Mouse (Mus musculus) embryonic facial prominence, embryonic 11.5 days (tissue): ENCODE measurements around the gene Cela1. TPM values are rescaled to one million over a fixed set of nuclear protein-coding genes. Genes with fewer than 3 reads are reported as not detected.

Experiments
- ATAC-seq: fragments of 200-750 bp; cut with Nextera tagmentation; replicated peaks from 2 replicates; pipeline ENCODE4 v1.8.0; 2017; ENCODE audit warnings: low read depth; ENCODE audit not compliant: insufficient number of reproducible peaks, low FRiP score, low TSS enrichment
- DNase-seq: peaks from one replicate; pipeline ENCODE4 v3.0.0-alpha.2; 2015; ENCODE audit warnings: low spot score
- H3K27ac ChIP-seq: fragments of 300-500 bp; sonication (generic); replicated peaks from 2 replicates; pipeline ENCODE4 v1.5.1; 2014; ENCODE audit warnings: mild to moderate bottlenecking, low read depth, low read length, control low read depth
- H3K27me3 ChIP-seq: fragments of 300-500 bp; sonication (generic); 2 replicates; pipeline ENCODE4 v1.6.1; 2014; ENCODE audit warnings: mild to moderate bottlenecking, low read length, moderate library complexity, mixed read lengths; ENCODE audit not compliant: control insufficient read depth, insufficient read depth
- H3K36me3 ChIP-seq: fragments of 300-500 bp; sonication (generic); replicated peaks from 2 replicates; pipeline ENCODE4 v1.6.1; 2014; ENCODE audit warnings: low read depth, mild to moderate bottlenecking, low read length, moderate library complexity, mixed read lengths; ENCODE audit not compliant: control insufficient read depth, insufficient read depth
- H3K4me1 ChIP-seq: fragments of 300-500 bp; sonication (generic); 2 replicates; pipeline ENCODE4 v1.6.1; 2014; ENCODE audit warnings: low read length, mixed read lengths; ENCODE audit not compliant: control insufficient read depth, insufficient read depth
- H3K4me2 ChIP-seq: fragments of 300-500 bp; sonication (generic); 2 replicates; pipeline ENCODE4 v1.6.1; 2014; ENCODE audit warnings: low read depth, mild to moderate bottlenecking, control low read depth, low read length, moderate library complexity
- H3K4me3 ChIP-seq: fragments of 300-500 bp; sonication (generic); 2 replicates; pipeline ENCODE4 v1.5.1; 2014; ENCODE audit warnings: low read depth, low read length, control low read depth
- H3K9ac ChIP-seq: fragments of 300-500 bp; sonication (generic); replicated peaks from 2 replicates; pipeline ENCODE4 v1.6.1; 2014; ENCODE audit warnings: mild to moderate bottlenecking, control low read depth, low read length
- H3K9me3 ChIP-seq: fragments of 300-500 bp; sonication (generic); replicated peaks from 2 replicates; pipeline ENCODE4 v1.6.1; 2016; ENCODE audit warnings: mild to moderate bottlenecking, low read length, inconsistent platforms, mixed read lengths; ENCODE audit not compliant: control insufficient read depth
- whole genome bisulfite sequencing: fragments of 180-500 bp; shearing (Covaris S2); extraction: QIAGEN DNeasy Blood & Tissue Kit; methylation state at CpG from one replicate; pipeline ENCODE4 v1.1.7; 2014; 5-methylcytosine and 5-hydroxymethylcytosine counted together
- polyA plus RNA-seq: library from polyadenylated mRNA; unstranded; fragments of >200 nt; fragmentation: Nextera tagmentation; extraction: Ambion mirVana; gene quantifications from 2 replicates; pipeline ENCODE4 v1.2.1, GENCODE M21; 2014

Gene Cela1
- polyA plus RNA-seq, 1 experiment from 2014 or later: 1.00 TPM

DNA sequence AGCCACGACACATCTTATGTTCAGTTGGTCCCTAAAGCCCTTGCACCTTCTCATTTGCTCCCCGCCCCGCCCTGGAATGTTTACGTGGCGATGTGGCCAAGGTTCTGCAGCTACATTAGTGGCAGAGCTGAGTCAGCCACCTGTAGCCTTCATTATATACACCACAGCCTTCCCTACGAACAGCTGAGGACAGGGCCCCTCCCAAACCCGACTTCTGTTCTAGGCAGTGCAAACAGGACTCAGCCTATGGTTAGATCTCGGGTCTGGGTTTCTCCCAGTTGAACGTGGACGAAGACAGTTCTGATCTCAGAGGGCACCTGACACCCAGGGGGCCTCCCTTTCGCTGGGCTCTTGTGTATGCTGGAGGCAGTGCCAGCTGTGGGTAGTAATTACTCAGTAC is 40.1 kb upstream of the Cela1 start:
- no peak overlapping the region for H3K9ac ChIP-seq
- H3K27me3 ChIP-seq: peaks cover 34% of the 10 kb centered on the region
- WGBS: 83% methylated on average over 11 of the region's 11 CpGs
- H3K4me2 ChIP-seq: no peak overlapping the region
- H3K27ac ChIP-seq: no peak overlapping the region
- no peaks in the 10 kb centered on the region for H3K9me3 ChIP-seq
- no peak for ATAC-seq
- no peak overlapping the region for H3K4me3 ChIP-seq
- DNase-seq: no peak
- no peaks in the 10 kb centered on the region for H3K36me3 ChIP-seq
- peaks cover 6% of the 10 kb centered on the region for H3K4me1 ChIP-seq

DNA sequence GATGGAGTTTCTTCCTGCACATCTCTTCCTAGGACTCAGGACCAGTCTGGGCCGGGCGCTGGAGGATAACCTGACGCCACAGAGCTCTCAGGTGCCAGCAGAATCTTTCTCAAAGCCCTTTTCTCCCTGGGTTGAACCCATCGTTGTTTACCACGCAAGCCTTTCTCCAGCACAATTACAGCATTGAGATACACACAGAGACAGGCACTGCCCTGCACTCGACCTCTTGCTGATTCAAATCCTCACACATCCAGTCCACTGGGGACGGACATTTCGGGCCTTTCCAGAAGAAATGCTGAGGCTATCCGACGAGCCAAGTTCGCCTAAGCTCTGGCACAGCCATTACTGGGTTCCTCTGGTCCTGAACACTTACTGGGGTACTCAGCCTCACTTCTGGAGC is 39.0 kb upstream of the Cela1 start:
- H3K4me1 ChIP-seq: peaks cover 6% of the 10 kb centered on the region
- no peak overlapping the region for H3K4me3 ChIP-seq
- H3K27ac ChIP-seq: no peak overlapping the region
- no peak overlapping the region for H3K9ac ChIP-seq
- no peaks in the 10 kb centered on the region for H3K36me3 ChIP-seq
- H3K9me3 ChIP-seq: no peaks in the 10 kb centered on the region
- no peak for ATAC-seq
- no peak for DNase-seq
- 77% methylated on average over 11 of the region's 11 CpGs for WGBS
- H3K4me2 ChIP-seq: no peak overlapping the region
- peaks cover 32% of the 10 kb centered on the region for H3K27me3 ChIP-seq

DNA sequence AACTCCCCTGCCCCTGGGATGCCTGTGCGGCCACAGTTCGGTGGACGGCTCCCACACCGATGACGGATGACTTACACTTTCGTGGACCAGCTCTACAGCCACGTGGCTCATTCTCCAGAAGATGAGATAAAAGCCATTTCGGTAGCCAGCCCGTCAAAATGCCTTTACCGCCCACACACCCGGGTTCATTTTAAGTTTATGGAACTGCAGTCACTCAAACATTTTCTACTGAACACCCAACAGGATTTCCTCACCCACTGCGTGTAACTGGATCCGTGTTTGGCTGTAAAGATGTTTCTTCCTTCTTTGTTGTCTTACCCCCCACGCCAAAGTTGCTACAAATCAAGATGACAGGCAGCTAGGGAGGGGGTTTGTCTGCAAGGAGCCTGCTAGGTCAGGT is 35.8 kb upstream of the Cela1 start:
- no peak overlapping the region for H3K27ac ChIP-seq
- H3K4me3 ChIP-seq: no peak overlapping the region
- no peaks in the 10 kb centered on the region for H3K4me1 ChIP-seq
- no peak overlapping the region for H3K4me2 ChIP-seq
- H3K9ac ChIP-seq: no peak overlapping the region
- H3K9me3 ChIP-seq: no peaks in the 10 kb centered on the region
- H3K36me3 ChIP-seq: no peaks in the 10 kb centered on the region
- peaks cover 9% of the 10 kb centered on the region for H3K27me3 ChIP-seq
- 80% methylated on average over 14 of the region's 14 CpGs for WGBS
- ATAC-seq (no peak), DNase-seq (no peak)

DNA sequence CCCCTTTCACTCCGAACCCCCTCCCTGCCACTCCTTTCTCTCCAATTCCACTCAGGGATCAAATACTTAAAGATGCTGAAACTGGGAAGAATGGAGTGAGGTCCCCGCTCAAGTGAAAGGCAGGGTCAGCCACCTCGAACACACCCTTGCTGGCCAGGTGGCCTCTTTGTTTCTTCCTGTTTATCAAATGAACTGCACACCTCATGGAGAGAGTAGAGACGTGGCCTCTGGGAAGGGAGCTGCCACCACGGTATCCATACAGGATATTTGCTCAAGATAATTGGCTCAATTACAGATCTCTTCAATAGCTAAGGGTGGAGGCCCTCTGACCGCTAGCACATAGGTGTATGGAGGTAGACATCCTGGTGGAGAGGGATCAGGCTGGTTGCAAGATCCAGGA is 34.8 kb upstream of the Cela1 start:
- DNase-seq (no peak), ATAC-seq (no peak)
- Histone ChIP-seq H3K4me1 (no peaks in the 10 kb centered on the region), H3K9me3 (no peaks in the 10 kb centered on the region), H3K27me3 (no peaks in the 10 kb centered on the region; the same call in 1 of the 2 replicates), H3K36me3 (no peaks in the 10 kb centered on the region), H3K4me3 (no peak overlapping the region), H3K4me2 (no peak overlapping the region), H3K9ac (no peak overlapping the region), H3K27ac (no peak overlapping the region)
- WGBS: 73% methylated on average over 6 of the region's 6 CpGs

DNA sequence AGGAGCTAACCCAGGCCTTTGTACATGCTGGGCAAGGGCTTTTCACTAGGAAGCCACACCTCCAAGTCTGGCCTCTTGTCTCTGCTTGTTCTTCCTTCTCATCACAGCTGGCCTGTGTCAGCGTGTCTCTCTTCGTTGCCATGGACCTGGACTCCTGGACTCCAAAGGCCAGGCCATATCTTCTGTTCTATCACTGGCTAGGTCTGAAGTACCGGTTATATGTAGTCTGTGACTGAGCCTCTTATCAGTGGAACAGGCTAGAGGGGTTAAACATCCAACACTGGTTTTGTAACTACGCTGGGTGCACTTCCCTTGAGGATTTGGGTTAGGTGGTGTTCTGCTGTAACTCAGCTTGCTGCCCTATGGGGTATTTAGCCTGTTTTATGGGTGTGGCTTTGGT is 34.3 kb upstream of the Cela1 start:
- H3K27ac ChIP-seq: no peak overlapping the region
- H3K9ac ChIP-seq: no peak overlapping the region
- H3K4me1 ChIP-seq: no peaks in the 10 kb centered on the region
- H3K36me3 ChIP-seq: no peaks in the 10 kb centered on the region
- WGBS: 75% methylated on average over 4 of the region's 4 CpGs
- H3K9me3 ChIP-seq: no peaks in the 10 kb centered on the region
- H3K4me2 ChIP-seq: no peak overlapping the region
- no peak for DNase-seq
- no peak overlapping the region for H3K4me3 ChIP-seq
- H3K27me3 ChIP-seq: no peaks in the 10 kb centered on the region
- no peak for ATAC-seq

DNA sequence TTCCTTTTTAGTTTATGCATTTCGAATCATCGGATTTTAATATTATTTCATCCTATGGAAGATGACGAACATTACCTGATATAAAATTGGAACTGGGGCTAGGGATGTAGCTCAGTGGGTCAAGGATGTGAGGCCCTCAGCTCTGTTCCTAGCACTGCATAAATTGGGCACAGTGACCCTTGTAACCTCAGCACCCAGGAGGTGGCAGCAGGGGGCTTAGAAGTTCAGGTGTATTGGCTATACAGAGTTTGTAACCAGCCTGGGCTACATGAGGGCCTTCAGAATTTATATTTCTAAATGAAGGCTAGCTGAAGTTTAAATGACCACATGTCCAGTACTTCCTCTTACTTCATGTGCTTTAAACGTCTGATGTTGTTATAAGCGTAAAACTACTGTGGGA is 33.7 kb upstream of the Cela1 start:
- Histone ChIP-seq H3K36me3 (no peaks in the 10 kb centered on the region), H3K27me3 (no peaks in the 10 kb centered on the region), H3K9me3 (no peaks in the 10 kb centered on the region), H3K4me3 (no peak overlapping the region), H3K4me1 (no peaks in the 10 kb centered on the region), H3K4me2 (no peak overlapping the region), H3K9ac (no peak overlapping the region), H3K27ac (no peak overlapping the region)
- WGBS: 88% methylated on average over 5 of the region's 5 CpGs
- ATAC-seq: no peak
- DNase-seq: no peak

DNA sequence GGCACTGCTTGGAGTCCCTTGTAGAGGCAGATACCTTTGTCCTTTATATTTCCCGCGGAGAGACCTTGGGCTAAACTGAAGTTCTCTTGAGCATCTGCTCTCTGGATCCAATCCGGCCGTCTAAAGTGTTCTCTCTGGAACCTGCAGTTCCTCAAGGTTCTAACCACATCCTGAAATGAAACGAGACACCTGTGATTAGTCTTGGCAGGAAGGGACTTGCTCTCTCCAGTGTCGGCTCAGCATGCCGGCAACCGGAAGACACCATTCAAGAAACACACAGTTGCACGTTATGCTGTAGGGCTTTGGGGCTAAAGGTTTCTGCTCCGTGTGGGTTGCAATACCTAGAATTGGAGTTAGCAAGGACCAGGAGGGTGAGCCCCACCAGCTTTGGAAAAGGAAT is 32.3 kb upstream of the Cela1 start:
- DNase-seq (no peak), ATAC-seq (no peak)
- Histone ChIP-seq H3K9ac (no peak overlapping the region), H3K27ac (no peak overlapping the region), H3K27me3 (no peaks in the 10 kb centered on the region), H3K4me2 (no peak overlapping the region), H3K4me3 (no peak overlapping the region), H3K36me3 (no peaks in the 10 kb centered on the region), H3K4me1 (no peaks in the 10 kb centered on the region), H3K9me3 (no peaks in the 10 kb centered on the region)
- 73% methylated on average over 10 of the region's 10 CpGs for WGBS

DNA sequence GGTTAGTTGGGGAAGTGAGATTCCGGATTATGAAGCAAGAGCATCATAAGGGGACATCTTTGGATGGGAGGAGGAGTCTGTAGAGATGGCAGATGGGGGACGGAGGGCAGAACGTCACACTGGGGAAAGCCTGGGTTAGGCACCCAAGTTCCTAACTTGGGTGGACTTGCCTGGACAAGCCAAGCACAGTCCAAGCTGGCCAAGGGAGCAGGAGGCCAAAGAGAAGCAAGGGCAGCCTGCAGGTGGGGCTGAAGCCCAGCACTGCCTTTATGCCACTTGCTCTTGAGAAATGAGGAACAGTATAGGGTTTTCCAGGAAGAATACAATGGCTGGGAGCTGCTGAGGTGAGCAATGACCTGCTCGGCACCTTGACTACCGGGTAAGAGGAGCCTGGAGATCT is 31.5 kb upstream of the Cela1 start:
- DNase-seq: no peak
- no peaks in the 10 kb centered on the region for H3K9me3 ChIP-seq
- H3K9ac ChIP-seq: no peak overlapping the region
- 94% methylated on average over 5 of the region's 5 CpGs for WGBS
- H3K27me3 ChIP-seq: no peaks in the 10 kb centered on the region
- ATAC-seq: no peak
- no peak overlapping the region for H3K27ac ChIP-seq
- no peak overlapping the region for H3K4me3 ChIP-seq
- H3K36me3 ChIP-seq: no peaks in the 10 kb centered on the region
- no peaks in the 10 kb centered on the region for H3K4me1 ChIP-seq
- no peak overlapping the region for H3K4me2 ChIP-seq

DNA sequence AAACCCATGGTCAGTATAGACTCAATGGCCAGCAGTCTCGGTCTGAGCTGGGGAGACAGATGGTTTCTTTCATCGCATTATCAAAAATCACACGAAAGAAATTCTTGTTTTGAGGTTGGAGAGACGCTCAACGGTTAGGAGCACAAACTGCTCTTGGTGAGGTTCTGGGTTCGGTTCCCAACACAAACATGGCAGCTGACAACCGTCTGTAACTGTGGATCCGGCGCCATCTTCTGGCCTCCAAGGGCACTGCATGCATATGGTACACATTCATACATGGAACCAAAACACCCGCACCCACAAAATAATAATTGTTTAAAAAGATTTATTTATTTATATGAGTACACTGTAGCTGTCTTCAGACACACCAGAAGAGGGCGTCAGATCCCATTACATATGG is 30.9 kb upstream of the Cela1 start:
- ATAC-seq: no peak
- Histone ChIP-seq H3K9me3 (no peaks in the 10 kb centered on the region), H3K27ac (no peak overlapping the region), H3K4me3 (no peak overlapping the region), H3K9ac (no peak overlapping the region), H3K36me3 (no peaks in the 10 kb centered on the region), H3K27me3 (no peaks in the 10 kb centered on the region), H3K4me1 (no peaks in the 10 kb centered on the region), H3K4me2 (no peak overlapping the region)
- WGBS: 80% methylated on average over 11 of the region's 11 CpGs
- DNase-seq: no peak
